Mouse (Mus musculus): ENCODE data around the gene Olfr1295. TPM values are rescaled to one million over a fixed set of nuclear protein-coding genes. Genes with fewer than 3 reads are reported as not detected.

The Olfr1295 gene
- polyA plus RNA-seq (2017; shearing (Covaris generic)) = not detected

DNA sequence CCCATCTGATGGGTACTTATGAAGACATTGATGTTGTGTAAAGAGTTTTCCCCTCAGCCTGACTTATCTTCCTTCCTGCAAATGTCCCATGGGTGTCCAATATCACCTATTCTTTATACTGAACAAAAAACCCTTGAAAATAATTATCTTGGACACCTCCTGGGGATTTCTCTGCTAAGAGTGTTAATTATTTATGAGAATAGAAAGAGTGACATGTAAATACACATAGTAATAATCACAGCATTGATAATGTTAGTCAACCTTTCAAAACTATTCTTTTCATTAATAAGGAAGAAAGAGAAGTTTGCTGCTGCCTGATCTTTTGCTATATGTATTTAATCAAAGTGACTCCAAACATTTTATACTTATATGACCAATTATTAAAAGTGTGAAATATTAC is at the start of gene Olfr1295:
TSS of gene Olfr1295 (minus strand) at position 101 of the 400 bp plus-strand sequence.

DNA sequence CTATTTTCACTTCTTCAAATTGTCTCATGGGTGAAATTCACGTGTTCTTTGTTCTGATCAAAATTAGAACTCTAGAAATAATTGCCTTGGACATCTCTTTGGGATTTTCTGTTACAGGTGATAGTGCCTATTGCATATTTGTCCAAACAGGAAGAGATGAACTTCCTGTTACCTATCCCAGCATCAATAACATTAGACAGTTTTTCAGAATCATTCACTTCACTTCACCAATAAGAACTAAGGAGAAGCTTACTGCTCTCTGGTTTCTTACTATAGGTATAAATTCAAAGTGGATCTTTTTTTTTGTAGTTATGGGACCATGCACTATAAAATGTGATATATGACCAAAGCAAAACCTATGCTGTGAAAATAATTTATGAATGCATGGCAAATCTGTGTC is 29.3 kb downstream of the Olfr1295 start, which contains the start of gene Olfr1294:
TSS of gene Olfr1294 (minus strand) at position 101 of the 400 bp plus-strand sequence.

DNA sequence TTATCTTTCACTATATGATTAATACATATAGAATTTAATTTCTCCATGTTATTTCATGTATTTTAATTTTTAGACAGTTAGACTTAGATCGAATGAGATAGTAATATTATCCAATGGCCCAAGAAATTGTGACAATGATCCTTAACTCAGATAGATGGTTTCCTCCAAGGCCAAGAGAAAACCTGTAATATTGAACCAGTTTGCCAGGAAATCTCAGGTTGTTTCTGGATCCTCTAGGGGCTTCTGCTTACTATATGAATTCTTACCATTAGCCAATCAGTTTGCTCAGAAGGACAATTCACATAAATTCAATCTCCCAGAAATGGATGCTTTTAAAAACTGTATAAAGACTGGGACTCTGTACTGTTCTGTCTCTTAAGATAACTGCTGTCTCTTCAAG is 44.6 kb downstream of the Olfr1295 start, which contains the start of gene Olfr1293-ps:
TSS of gene Olfr1293-ps (plus strand) at position 301 of the 400 bp plus-strand sequence.

Other genes starting within 250 kb of the Olfr1295 start
- gene Olfr1281, start 243.2 kb downstream of the Olfr1295 start, polyA plus RNA-seq (2017; shearing (Covaris generic)) = not detected
- gene Olfr1282, start 233.6 kb downstream of the Olfr1295 start, polyA plus RNA-seq (2017; shearing (Covaris generic)) = not detected
- gene Olfr1283, start 202.9 kb downstream of the Olfr1295 start, polyA plus RNA-seq (2017; shearing (Covaris generic)) = not detected
- not detected for gene Olfr1284, start 194.2 kb downstream of the Olfr1295 start, polyA plus RNA-seq (2017; shearing (Covaris generic))
- not detected for gene Olfr1286, start 146.6 kb downstream of the Olfr1295 start, polyA plus RNA-seq (2017; shearing (Covaris generic))
- gene Olfr1287, start 120.5 kb downstream of the Olfr1295 start, polyA plus RNA-seq (2017; shearing (Covaris generic)) = not detected
- gene Olfr1288, start 95.6 kb downstream of the Olfr1295 start, polyA plus RNA-seq (2017; shearing (Covaris generic)) = not detected
- gene Olfr1289, start 88.9 kb downstream of the Olfr1295 start, polyA plus RNA-seq (2017; shearing (Covaris generic)) = not detected
- gene Olfr1290, start 75.9 kb downstream of the Olfr1295 start, polyA plus RNA-seq (2017; shearing (Covaris generic)) = not detected
- 0.10 TPM for gene Olfr1291-ps1, start 72.5 kb downstream of the Olfr1295 start, polyA plus RNA-seq (2017; shearing (Covaris generic))
- not detected for gene Olfr1293-ps, start 44.5 kb downstream of the Olfr1295 start, polyA plus RNA-seq (2017; shearing (Covaris generic))
- gene Olfr1294, start 29.4 kb downstream of the Olfr1295 start, polyA plus RNA-seq (2017; shearing (Covaris generic)) = not detected
- gene Olfr1297, start 56.8 kb upstream of the Olfr1295 start, polyA plus RNA-seq (2017; shearing (Covaris generic)) = not detected
- gene Olfr1298, start 79.5 kb upstream of the Olfr1295 start, polyA plus RNA-seq (2017; shearing (Covaris generic)) = not detected
- not detected for gene Olfr1299, start 91.7 kb upstream of the Olfr1295 start, polyA plus RNA-seq (2017; shearing (Covaris generic))
- 0.10 TPM for gene Olfr1301, start 181.3 kb upstream of the Olfr1295 start, polyA plus RNA-seq (2017; shearing (Covaris generic))
- gene Olfr1302, start 207.7 kb upstream of the Olfr1295 start, polyA plus RNA-seq (2017; shearing (Covaris generic)) = not detected